Comparison of ENCODE assay signal across 32 mouse cellular contexts in genomic region chr14:122038874-122039647, GRCm38 (mm10). TPM values are rescaled to one million over a fixed set of nuclear protein-coding genes. Genes with fewer than 3 reads are reported as not detected.
DNase-seq lines count a peak whose midpoint lies in the region; ATAC-seq and TF ChIP-seq lines count a peak whose summit lies in the region.
"Had no signal": no experiment of that assay in that cellular context is flagged by ENCODE, and none has a peak within 500 bp of the region (broad histone marks: within the 10 kb centered on the region; RNA-seq: fewer than 3 reads in every experiment).

No protein-coding gene starts in this region.

- DNase-seq in A20 (ENCODE audit: low read depth, low spot score) (peak; percentile 40), WW6 (ENCODE audit: low read depth, low spot score) (peak; percentile 18)
- DNase-seq in lung, adult 2 months = no peak
- DNase-seq in frontal cortex, postnatal 14 days (ENCODE audit: low spot score in 2 of 2) = no peak
- no peak for DNase-seq in gastrocnemius, adult 8-10 months (ENCODE audit: low spot score in 2 of 2)
- DNase-seq: adrenal gland, postnatal 36 days; cerebellum, adult 11 months; cerebellum, postnatal 10 days; heart, postnatal 4 days; kidney, adult 2 months; kidney, postnatal 14 days; lung, postnatal 36 days; thymus, postnatal 4 days had no signal

- no peak for TF ChIP-seq POLR2A in lung, adult 2 months (IDR thresholded peaks at IDR 0.05; ENCODE audit: borderline replicate concordance, extremely low read depth, low read depth, low read length)

- 86% methylated on average over 13 of the region's 13 CpGs for WGBS in lung, adult 2 months

- no peaks in the 10 kb centered on the region for H3K27me3 ChIP-seq in E14TG2a.4 (ENCODE audit: insufficient read depth, low read length)
- H3K27me3 ChIP-seq: embryonic facial prominence, embryonic 12.5 days; hindbrain, embryonic 15.5 days; lung, embryonic 15.5 days; neural tube, embryonic 15.5 days had no signal

- H3K36me3 ChIP-seq in E14TG2a.4 (ENCODE audit: insufficient read depth, low read length) = peaks cover 9% of the 10 kb centered on the region
- H3K36me3 ChIP-seq: embryonic facial prominence, embryonic 12.5 days; G1E; heart, embryonic 10.5 days; hindbrain, embryonic 15.5 days; lung, embryonic 15.5 days; neural tube, embryonic 15.5 days had no signal

- H3K4me3 ChIP-seq in E14TG2a.4 (replicated peaks; ENCODE audit: low read length) = no peak overlapping the region
- H3K4me3 ChIP-seq in lung, adult 2 months (replicated peaks; ENCODE audit: extremely low read depth, low read depth, low read length) = no peak overlapping the region
- H3K4me3 ChIP-seq: embryonic facial prominence, embryonic 12.5 days; heart, embryonic 10.5 days; hindbrain, embryonic 15.5 days; layer of hippocampus, adult 2 months; lung, embryonic 15.5 days; neural tube, embryonic 15.5 days had no signal

- peaks cover 28% of the 10 kb centered on the region for H3K4me1 ChIP-seq in E14TG2a.4 (replicated peaks; ENCODE audit: low read depth, low read length)
- H3K4me1 ChIP-seq in lung, adult 2 months (ENCODE audit: control insufficient read depth, insufficient read depth, low read length) = no peaks in the 10 kb centered on the region
- H3K4me1 ChIP-seq: embryonic facial prominence, embryonic 12.5 days; heart, embryonic 10.5 days; hindbrain, embryonic 15.5 days; lung, embryonic 15.5 days; neural tube, embryonic 15.5 days had no signal

- no peaks in the 10 kb centered on the region for H3K9me3 ChIP-seq in E14TG2a.4 (ENCODE audit: low read length)
- H3K9me3 ChIP-seq: heart, embryonic 10.5 days; hindbrain, embryonic 15.5 days; lung, embryonic 15.5 days; neural tube, embryonic 15.5 days had no signal

- TF ChIP-seq CTCF in E14TG2a.4 (conservative IDR thresholded peaks at IDR 0.05; ENCODE audit: low read length) = peak; percentile 42
- TF ChIP-seq CTCF in lung, adult 2 months (IDR thresholded peaks at IDR 0.05; ENCODE audit: insufficient read depth, low read length) = no peak

- ATAC-seq in megakaryocyte, adult 5-6 weeks (ENCODE audit: poor library complexity, severe bottlenecking) = peak; percentile 69
- ATAC-seq: midbrain, embryonic 16.5 days had no signal

RNA-seq across cellular contexts. Expression of gene Timm8a2, which starts 4.6 kb away (rescaled TPM):
- total RNA-seq in megakaryocyte, adult 5-6 weeks (2015) = not detected in 2 replicates
- 0.18 TPM in 1 of 2 replicates, not detected in the other for total RNA-seq in megakaryocyte, adult 5-6 weeks (2017)
- not detected in 2 replicates for polyA plus RNA-seq in lung, adult 2 months (2012; rRNA removed)
- not detected for total RNA-seq in gastrocnemius, adult 8-10 months (2022)
- total RNA-seq: adrenal gland, postnatal 36 days; G1E; gastrocnemius, adult 18-20 months; gastrocnemius, postnatal 4 days; heart, postnatal 4 days; layer of hippocampus, adult 2 months had no signal
- polyA plus RNA-seq: C2C12; embryonic facial prominence, embryonic 12.5 days; forebrain, embryonic 11.5 days; heart, embryonic 10.5 days; heart, embryonic 16.5 days; hindbrain, embryonic 15.5 days; intestine, embryonic 14.5 days; kidney, adult 2 months; limb, embryonic 11.5 days; liver, embryonic 11.5 days; lung, embryonic 15.5 days; midbrain, embryonic 16.5 days; neural tube, embryonic 15.5 days; small intestine, adult 2 months had no signal

Comparison
In these comparisons a context has a peak if more than half of its experiments do, and no peak if none do; other contexts are left out.
1. DNase-seq: peak in A20 (single experiment) and WW6 (single experiment); none in lung, adult 2 months (single experiment), frontal cortex, postnatal 14 days (0 of 2) and gastrocnemius, adult 8-10 months (0 of 2).